Mouse (Mus musculus): Measurements from ENCODE around the gene Mex3a.
"Not testable (repeated sequence)": the region's sequence is repeated elsewhere in the genome, so short reads cannot be mapped to it uniquely, and the experiment has no call there.

Mex3a gene

GRCm38 (mm10) chr3:88569093-88569492 is 36.9 kb downstream of the Mex3a start:
- DNase-seq (ENCODE audit: low read depth, low spot score): no peak

GRCm38 (mm10) chr3:88569694-88570093 is 37.5 kb downstream of the Mex3a start:
- no peak for DNase-seq (ENCODE audit: low read depth, low spot score)

- no peak for DNase-seq (ENCODE audit: low read depth, low spot score)
Measured at GRCm38 (mm10) chr3:88570341-88570740, 38.1 kb downstream of the Mex3a start.

- DNase-seq (ENCODE audit: low read depth, low spot score): no peak
Measured at GRCm38 (mm10) chr3:88571856-88572255, 39.7 kb downstream of the Mex3a start.

- no peak for DNase-seq (ENCODE audit: low read depth, low spot score)
Measured at GRCm38 (mm10) chr3:88572835-88573234, 40.6 kb downstream of the Mex3a start.

GRCm38 (mm10) chr3:88573810-88574209 is 41.6 kb downstream of the Mex3a start:
- no peak for DNase-seq (ENCODE audit: low read depth, low spot score)

GRCm38 (mm10) chr3:88575540-88575939 is 43.3 kb downstream of the Mex3a start, which contains the start of gene Ssr2:
Gene Ssr2, plus strand, starts transcription at chr3:88575876.
- no peak for DNase-seq (ENCODE audit: low read depth, low spot score)

- DNase-seq (ENCODE audit: low read depth, low spot score): not testable (repeated sequence)
Measured at GRCm38 (mm10) chr3:88577846-88578245, 45.7 kb downstream of the Mex3a start.

GRCm38 (mm10) chr3:88578498-88579424 is 46.6 kb downstream of the Mex3a start:
- DNase-seq (ENCODE audit: low read depth, low spot score): no peak

- DNase-seq (ENCODE audit: low read depth, low spot score): peak; percentile 83
Measured at GRCm38 (mm10) chr3:88579454-88580117, 47.4 kb downstream of the Mex3a start.

GRCm38 (mm10) chr3:88585769-88586168 is 53.6 kb downstream of the Mex3a start:
- DNase-seq (ENCODE audit: low read depth, low spot score): no peak

GRCm38 (mm10) chr3:88586640-88587039 is 54.4 kb downstream of the Mex3a start:
- DNase-seq (ENCODE audit: low read depth, low spot score): no peak

GRCm38 (mm10) chr3:88590246-88590645 is 58.1 kb downstream of the Mex3a start:
- no peak for DNase-seq (ENCODE audit: low read depth, low spot score)

Measured in CD4-positive helper T cell, adult 2 months (primary cell).